Mouse (Mus musculus) ovary, postnatal 10 days (tissue): ENCODE results near the gene Rpp25.
A peak's percentile ranks its signal among the peaks of the same experiment; 100 is the strongest.

Experiments used
- DNase-seq: peaks from one replicate; pipeline ENCODE4 v3.0.0; 2022; ENCODE audit warnings: low spot score

The Rpp25 gene

GRCm38 (mm10) chr9:57521056-57521911 lies 17.5 kb downstream of the Rpp25 start, which contains the start of gene Cox5a:
TSS of gene Cox5a (plus strand) at chr9:57521274.
- peak; percentile 83 for DNase-seq

- no peak for DNase-seq
Observed at GRCm38 (mm10) chr9:57522114-57522860, 18.5 kb downstream of the Rpp25 start.

- no peak for DNase-seq
Observed at GRCm38 (mm10) chr9:57522861-57523246, 19.0 kb downstream of the Rpp25 start.

GRCm38 (mm10) chr9:57523754-57524153 lies 19.9 kb downstream of the Rpp25 start:
- no peak for DNase-seq

GRCm38 (mm10) chr9:57524439-57524838 lies 20.6 kb downstream of the Rpp25 start:
- no peak for DNase-seq

GRCm38 (mm10) chr9:57525516-57525915 lies 21.7 kb downstream of the Rpp25 start:
- DNase-seq: no peak

GRCm38 (mm10) chr9:57526435-57526834 lies 22.6 kb downstream of the Rpp25 start:
- no peak for DNase-seq

- DNase-seq: no peak
Observed at GRCm38 (mm10) chr9:57531946-57532345, 28.1 kb downstream of the Rpp25 start.

GRCm38 (mm10) chr9:57536362-57536761 lies 32.5 kb downstream of the Rpp25 start:
- no peak for DNase-seq

- peak; percentile 75 for DNase-seq
Observed at GRCm38 (mm10) chr9:57537044-57537727, 33.4 kb downstream of the Rpp25 start, which contains the start of gene Fam219b. TSS of gene Fam219b (plus strand) at chr9:57537528.

- DNase-seq: no peak
Observed at GRCm38 (mm10) chr9:57537728-57538181, 33.9 kb downstream of the Rpp25 start.

- no peak for DNase-seq
Observed at GRCm38 (mm10) chr9:57539550-57539949, 35.7 kb downstream of the Rpp25 start.

- no peak for DNase-seq
Observed at GRCm38 (mm10) chr9:57541312-57541711, 37.5 kb downstream of the Rpp25 start.

- DNase-seq: no peak
Observed at GRCm38 (mm10) chr9:57543951-57544350, 40.1 kb downstream of the Rpp25 start.

- no peak for DNase-seq
Observed at GRCm38 (mm10) chr9:57547287-57547686, 43.5 kb downstream of the Rpp25 start.

- DNase-seq: no peak
Observed at GRCm38 (mm10) chr9:57547869-57548268, 44.0 kb downstream of the Rpp25 start.

- DNase-seq: no peak
Observed at GRCm38 (mm10) chr9:57549186-57549585, 45.4 kb downstream of the Rpp25 start.

GRCm38 (mm10) chr9:57550126-57550862 lies 46.5 kb downstream of the Rpp25 start:
- no peak for DNase-seq

- peak; percentile 40 for DNase-seq
Observed at GRCm38 (mm10) chr9:57552139-57552887, 48.5 kb downstream of the Rpp25 start, which contains the start of gene Mpi. TSS of gene Mpi (minus strand) at chr9:57552763.

GRCm38 (mm10) chr9:57553119-57553518 lies 49.3 kb downstream of the Rpp25 start:
- DNase-seq: no peak

- DNase-seq: no peak
Observed at GRCm38 (mm10) chr9:57554753-57555152, 50.9 kb downstream of the Rpp25 start.
